Mouse (Mus musculus) megakaryocyte progenitor cell, adult 5-6 weeks (primary cell): ENCODE measurements around the gene Ccdc106. TPM values are rescaled to one million over a fixed set of nuclear protein-coding genes. Genes with fewer than 3 reads are reported as not detected.
A peak's percentile ranks its signal among the peaks of the same experiment; 100 is the strongest.
"Not testable (repeated sequence)": the region's sequence is repeated elsewhere in the genome, so short reads cannot be mapped to it uniquely, and the experiment has no call there.

Source experiments
- ATAC-seq: replicated peaks from 2 replicates; pipeline ENCODE4 v1.8.0; 2016; ENCODE audit warnings: mild to moderate bottlenecking, moderate TSS enrichment, inconsistent platforms; ENCODE audit not compliant: poor library complexity
- total RNA-seq, 2 experiments: library from RNA; stranded (forward) in 1 of 2; stranded (reverse) in 1 of 2; fragments of 157-497, 149-512 nt in 1 of 2; fragments of 200-1000 nt in 1 of 2; gene quantifications; 2 replicates each; pipeline versions ENCODE4 v1.2.3 to v1.2.4; 2015 to 2017

Gene Ccdc106
- total RNA-seq, 2 experiments from 2014 or later: 0.21 to 0.57 TPM

DNA sequence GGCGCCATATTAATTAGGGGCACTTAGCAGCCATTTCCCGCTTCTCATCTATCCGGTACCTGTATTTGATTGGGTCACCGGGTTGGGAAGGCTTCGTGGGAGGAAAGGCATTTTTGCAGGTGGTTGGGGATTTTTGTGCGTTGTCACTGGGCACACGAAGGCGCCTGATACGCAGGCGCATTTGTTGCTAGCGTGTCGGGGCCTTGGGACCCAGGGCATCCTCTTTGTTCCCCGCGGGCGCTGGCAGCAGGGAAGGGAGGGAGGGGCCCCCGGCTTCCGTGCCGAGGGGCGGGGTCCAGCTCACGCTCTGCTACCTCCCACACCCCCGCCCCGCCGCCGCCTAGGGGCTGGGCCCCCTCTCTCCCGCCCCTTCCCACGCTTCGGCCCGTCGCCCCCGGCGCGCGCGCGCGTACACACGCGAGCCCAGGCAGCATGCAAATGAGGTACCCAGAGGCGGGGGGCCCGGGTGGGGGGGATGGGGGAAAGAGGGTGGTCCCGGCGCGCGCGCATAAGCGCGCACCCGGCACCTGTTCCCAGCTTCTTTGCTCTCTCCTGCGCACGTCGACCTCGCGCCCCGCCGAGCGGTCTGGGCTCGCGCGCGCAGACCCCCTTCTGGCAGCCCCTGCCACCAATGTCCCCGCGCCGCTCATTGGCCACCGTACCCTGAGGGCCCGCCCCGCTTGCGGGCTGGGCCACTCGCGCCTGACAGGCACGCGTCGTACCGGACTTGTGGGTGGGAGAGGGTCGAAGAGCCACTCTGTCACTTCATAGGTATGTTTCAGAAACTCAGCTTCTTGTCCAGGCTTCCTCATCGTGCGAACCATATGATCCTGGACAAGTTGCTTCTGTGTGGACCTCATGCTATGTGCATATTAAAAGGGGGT is 5.0 kb upstream of the Ccdc106 start, which contains the start of gene Gm44973:
Gene Gm44973 (plus strand): TSS at position 379 of the 884 bp plus-strand sequence.
- peak; percentile 55 for ATAC-seq

DNA sequence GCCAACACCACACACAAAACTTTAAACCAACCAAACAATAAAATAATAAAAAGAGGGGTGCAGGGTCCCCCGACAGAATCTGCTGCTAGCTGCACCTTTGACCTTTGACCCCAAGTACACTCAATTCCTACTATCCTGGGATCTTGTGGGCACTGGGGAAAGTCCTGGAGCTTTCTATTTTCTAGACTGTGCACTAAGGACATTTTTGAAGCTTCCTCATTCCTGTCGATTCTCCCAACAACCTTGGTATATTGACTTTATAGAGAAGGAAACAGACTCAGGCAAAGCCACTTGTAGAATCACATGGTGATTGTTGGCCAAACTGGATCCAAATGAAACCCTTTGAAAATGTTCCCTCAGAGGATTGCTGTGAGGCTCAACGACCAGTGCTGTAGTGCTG is 4.3 kb upstream of the Ccdc106 start:
- ATAC-seq: no peak

DNA sequence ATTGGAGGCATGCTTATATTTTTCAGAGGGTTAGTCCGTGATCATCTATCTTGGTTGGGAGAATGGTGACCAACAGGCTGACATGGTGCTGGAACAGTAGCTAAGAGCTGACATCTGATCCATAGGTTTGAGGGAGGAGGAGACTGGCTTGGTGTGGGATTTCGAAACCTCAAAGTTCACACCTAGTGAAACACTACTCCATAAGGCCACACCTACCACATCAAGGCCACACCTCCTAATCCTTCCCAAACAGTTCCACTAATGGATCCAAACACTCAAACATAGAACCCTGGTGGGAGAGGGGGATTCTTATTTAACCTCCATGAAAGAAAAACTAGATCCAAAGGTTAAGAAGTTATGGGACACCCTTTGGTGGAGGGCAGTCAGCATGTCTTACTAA is 3.4 kb upstream of the Ccdc106 start:
- no peak for ATAC-seq

DNA sequence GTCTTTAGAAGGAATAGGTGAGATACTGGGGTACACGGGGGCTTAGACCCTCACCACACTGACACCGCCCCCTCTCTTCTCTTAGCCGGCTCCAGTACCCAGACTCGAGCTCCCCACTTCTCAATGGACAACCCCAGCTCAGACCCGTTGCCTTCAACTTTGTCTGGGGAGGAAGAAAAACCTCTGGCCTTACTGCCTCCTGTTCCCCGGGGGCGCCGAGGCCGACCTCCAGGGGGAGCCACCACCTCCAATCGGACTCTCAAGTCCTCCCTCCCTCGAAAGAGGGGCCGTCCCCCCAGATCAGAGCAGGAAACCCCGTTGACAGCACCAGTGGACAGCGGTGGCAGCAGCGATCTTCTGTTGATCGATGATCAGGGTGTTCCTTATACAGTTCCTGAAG is 3.0 kb upstream of the Ccdc106 start:
- no peak for ATAC-seq

DNA sequence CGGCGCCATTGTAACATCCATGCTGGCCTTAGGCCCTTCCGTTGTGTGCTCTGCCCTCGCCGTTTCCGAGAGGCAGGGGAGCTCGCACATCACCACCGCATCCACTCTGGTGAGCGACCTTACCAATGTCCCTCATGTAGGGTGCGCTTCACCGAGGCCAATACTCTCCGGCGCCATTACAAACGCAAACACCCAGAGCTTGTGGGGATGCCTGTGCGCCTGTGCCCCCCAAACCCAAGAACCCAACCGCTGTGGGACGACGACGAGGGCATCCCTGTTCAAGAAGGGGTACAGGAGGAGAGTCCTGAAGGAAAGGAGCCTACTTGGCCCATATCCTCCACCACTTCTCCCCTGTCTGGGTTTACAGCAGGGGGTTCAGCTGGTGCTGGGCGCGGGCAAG is 2.4 kb upstream of the Ccdc106 start:
- ATAC-seq: no peak

DNA sequence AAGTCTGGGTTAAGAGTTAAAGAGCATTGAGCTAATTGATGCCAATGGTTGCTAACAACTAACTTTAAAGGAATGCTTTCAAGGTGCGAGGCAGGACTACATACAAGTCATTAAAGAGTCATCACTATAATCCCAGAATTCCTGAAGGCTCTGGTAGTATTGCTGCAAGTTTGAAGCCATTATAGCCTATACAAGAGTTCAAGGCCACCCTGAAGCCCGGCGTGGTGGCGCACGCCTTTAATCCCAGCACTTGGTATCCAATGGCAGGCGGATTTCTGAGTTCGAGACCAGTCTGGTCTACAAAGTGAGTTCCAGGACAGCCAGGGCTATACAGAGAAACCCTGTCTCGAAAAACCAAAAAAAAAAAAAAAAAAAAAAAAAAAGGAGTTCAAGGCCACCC is 777 bp upstream of the Ccdc106 start:
- ATAC-seq: not testable (repeated sequence)

- 0 out of 2 replicates have a peak, but pooled peaks have one; percentile 5 for ATAC-seq
Observed at GRCm38 (mm10) chr7:5020685-5021084, 332 bp downstream of the Ccdc106 start.

GRCm38 (mm10) chr7:5021197-5021596 is 844 bp downstream of the Ccdc106 start:
- no peak for ATAC-seq

- ATAC-seq: no peak
Observed at GRCm38 (mm10) chr7:5029543-5029942, 9.2 kb downstream of the Ccdc106 start.

DNA sequence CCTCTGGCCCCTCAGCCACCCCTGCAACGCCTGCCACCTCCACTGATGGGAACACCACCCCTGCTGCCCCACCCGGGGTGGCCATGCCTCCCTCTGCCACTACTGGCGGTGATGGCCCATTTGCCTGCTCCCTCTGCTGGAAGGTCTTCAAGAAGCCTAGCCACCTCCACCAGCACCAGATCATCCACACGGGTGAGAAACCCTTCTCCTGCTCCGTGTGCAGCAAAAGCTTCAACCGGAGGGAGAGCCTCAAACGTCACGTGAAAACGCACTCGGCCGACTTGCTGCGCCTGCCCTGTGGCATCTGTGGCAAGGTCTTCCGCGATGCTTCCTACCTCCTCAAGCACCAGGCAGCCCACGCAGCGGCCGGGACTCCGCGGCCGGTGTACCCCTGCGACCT is 9.6 kb downstream of the Ccdc106 start:
- no peak for ATAC-seq

GRCm38 (mm10) chr7:5030554-5031275 is 10.4 kb downstream of the Ccdc106 start:
- no peak for ATAC-seq

GRCm38 (mm10) chr7:5031496-5031895 is 11.1 kb downstream of the Ccdc106 start:
- no peak for ATAC-seq

DNA sequence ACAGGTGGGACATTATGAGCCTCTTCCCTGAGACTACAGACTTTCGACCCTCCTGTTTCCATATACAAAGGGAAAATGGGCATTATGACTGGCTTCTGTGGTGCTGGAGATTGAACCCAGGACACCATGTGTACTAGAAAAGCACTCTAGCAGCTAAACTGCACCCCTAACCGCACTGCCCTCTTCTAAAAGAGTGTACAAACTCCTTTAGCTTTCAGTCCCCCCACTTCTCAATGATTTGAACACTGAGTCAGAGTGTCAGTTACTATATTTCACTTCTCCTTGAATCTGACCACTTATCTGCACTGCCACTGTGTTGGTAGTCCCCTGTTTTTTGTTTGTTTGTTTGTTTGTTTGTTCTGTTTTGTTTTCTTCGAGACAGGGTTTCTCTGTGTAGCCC is 13.5 kb downstream of the Ccdc106 start, which contains the start of gene 4632433K11Rik:
Gene 4632433K11Rik (plus strand): TSS at position 301 of the 400 bp plus-strand sequence.
- no peak for ATAC-seq

DNA sequence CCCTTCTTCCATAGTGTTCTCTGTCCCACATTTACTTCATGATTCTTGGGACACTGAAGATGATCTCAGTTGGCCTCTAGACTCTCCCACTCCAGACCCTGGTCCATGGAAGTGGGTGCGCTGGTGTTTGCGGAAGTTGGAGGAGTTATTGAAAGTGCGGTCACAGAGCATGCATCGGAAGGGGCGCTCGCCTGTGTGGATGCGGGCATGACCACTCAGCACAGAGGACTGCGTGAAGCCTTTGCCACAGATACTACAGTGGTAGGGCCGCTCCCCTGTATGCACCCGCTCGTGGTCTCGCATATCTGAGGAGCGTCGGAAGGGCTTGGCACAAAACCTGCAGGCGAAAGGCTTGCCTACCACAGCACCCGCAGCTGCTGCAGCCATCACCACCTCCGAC is 15.3 kb downstream of the Ccdc106 start:
- no peak for ATAC-seq

GRCm38 (mm10) chr7:5036136-5036535 is 15.8 kb downstream of the Ccdc106 start:
- ATAC-seq: no peak

DNA sequence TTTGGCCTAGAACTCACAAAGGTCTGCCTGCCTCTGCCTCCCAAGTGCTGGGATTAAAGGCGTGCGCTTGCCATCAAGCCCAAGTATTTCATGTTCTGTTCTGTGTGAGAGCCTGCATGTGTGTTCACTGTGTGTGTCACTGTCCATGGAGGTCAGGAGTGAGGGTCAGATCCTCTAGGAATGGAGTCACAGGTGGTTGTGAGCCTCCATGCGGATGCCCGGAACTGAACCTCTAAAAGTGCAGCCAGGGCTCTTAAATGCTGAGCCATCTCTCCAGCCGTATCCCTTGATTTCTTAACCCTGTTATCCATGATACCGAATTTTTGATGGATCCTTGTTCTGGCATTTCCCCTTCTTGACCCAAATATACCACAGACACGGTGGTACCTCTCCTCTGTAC is 16.7 kb downstream of the Ccdc106 start:
- no peak for ATAC-seq

- ATAC-seq: no peak
Observed at GRCm38 (mm10) chr7:5037467-5037866, 17.1 kb downstream of the Ccdc106 start.

GRCm38 (mm10) chr7:5038109-5038732 is 17.9 kb downstream of the Ccdc106 start, which contains the start of gene Zfp784:
Gene Zfp784, minus strand, starts transcription at chr7:5038446.
- peak; percentile 91 for ATAC-seq

DNA sequence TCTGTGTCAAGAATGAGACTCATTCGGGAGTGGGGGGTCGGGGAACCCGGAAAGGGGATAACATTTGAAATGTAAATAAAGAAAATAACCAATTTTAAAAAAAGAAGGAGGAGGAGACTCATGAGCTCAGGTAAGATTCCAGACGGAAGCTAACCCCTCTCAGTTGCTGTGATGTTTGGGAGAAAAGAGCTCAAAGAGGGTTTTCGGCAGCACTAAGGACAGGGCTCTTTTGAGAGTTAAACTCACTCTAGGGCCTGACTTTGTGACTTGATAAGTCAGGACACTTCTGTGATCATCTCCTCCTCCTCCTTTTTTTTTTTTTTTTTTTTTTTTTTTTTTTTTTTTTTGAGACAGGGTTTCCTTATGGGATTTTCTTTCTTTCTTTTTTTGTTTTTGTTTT is 18.6 kb downstream of the Ccdc106 start:
- ATAC-seq: no peak

GRCm38 (mm10) chr7:5044981-5045380 is 24.6 kb downstream of the Ccdc106 start:
- peak; percentile 42 for ATAC-seq

DNA sequence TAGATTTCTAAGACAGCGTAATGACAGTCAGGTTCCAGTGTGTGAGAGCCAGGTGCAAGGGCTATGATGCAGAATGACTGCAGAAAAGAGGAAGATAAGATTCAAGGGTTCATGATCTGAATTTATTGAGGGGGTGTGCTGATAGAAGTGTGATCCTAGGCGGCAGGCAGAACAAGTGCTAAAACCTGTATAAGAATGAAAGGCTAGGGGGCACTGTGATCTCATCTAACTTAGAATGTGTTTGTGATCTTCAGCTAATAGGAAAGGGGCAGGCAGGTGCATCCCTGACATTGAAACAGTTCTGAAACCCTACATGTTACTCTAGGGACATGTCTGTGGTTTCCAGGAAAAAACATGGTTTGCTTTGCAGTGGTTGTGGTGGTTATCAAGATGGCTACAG is 25.8 kb downstream of the Ccdc106 start:
- ATAC-seq: 0 out of 2 replicates have a peak, but pooled peaks have one; percentile 24
